Mouse (Mus musculus) lung, postnatal 0 days (tissue): ENCODE data around the gene Pou3f3.

Experiments used
- CTCF ChIP-seq: IDR thresholded peaks from 2 replicates; pipeline ENCODE4 v1.5.1; 2016; ENCODE audit warnings: antibody characterized with exemption, mild to moderate bottlenecking
- EP300 ChIP-seq: IDR thresholded peaks from 2 replicates; pipeline ENCODE4 v1.6.1; 2016; ENCODE audit warnings: antibody characterized with exemption, mild to moderate bottlenecking, control low read depth

DNA sequence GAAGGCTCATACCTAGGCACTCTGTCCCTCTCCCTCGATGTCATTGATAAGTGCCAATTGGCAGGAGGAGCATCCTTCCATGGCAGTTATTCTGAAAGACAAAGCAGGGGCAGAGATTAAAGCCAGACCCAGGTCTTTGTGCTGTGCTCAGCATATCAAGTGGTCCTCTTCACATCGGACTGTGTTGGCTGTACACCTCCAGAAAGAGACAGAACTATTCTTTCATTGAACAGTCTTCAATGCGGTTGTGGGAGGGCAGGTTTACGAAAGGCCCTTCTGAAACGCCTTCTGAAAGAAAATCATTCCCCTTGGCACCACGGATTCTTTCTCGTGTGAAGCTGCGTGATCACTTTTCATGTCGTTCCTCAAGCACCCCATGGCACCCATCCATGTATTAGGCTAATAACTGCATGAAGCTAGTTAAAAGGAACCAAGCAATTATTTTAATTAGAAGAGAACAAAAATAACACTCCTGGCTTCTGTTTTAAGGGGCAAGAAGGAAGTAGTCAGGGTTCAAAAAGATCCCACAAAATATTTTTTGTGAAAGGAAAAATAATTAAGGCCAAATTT lies 47.1 kb upstream of the Pou3f3 start:
- TF ChIP-seq CTCF = no peak
- no peak for TF ChIP-seq EP300
